Mouse (Mus musculus) midbrain, embryonic 13.5 days (tissue): ENCODE data around the gene Gcsh. TPM values are rescaled to one million over a fixed set of nuclear protein-coding genes. Genes with fewer than 3 reads are reported as not detected.

ENCODE experiments used
- ATAC-seq: fragments of 200-750 bp; cut with Nextera tagmentation; 2 replicates; pipeline ENCODE4 v1.8.0; 2017; ENCODE audit warnings: mild to moderate bottlenecking, moderate TSS enrichment, moderate library complexity
- H3K27ac ChIP-seq: fragments of 300-500 bp; sonication (generic); 2 replicates; pipeline ENCODE4 v1.5.1; 2015; ENCODE audit warnings: inconsistent platforms, mild to moderate bottlenecking, moderate library complexity
- H3K27me3 ChIP-seq: fragments of 300-500 bp; sonication (generic); 2 replicates; pipeline ENCODE4 v1.6.1; 2015; ENCODE audit warnings: mild to moderate bottlenecking, inconsistent platforms
- H3K36me3 ChIP-seq: fragments of 300-500 bp; sonication (generic); 2 replicates; pipeline ENCODE4 v1.6.1; 2015; ENCODE audit warnings: mild to moderate bottlenecking, inconsistent platforms
- H3K4me1 ChIP-seq: fragments of 300-500 bp; sonication (generic); replicated peaks from 2 replicates; pipeline ENCODE4 v1.6.1; 2015; ENCODE audit warnings: inconsistent platforms
- H3K4me2 ChIP-seq: fragments of 300-500 bp; sonication (generic); replicated peaks from 2 replicates; pipeline ENCODE4 v1.6.1; 2015; ENCODE audit warnings: moderate library complexity, mild to moderate bottlenecking, inconsistent platforms
- H3K4me3 ChIP-seq: fragments of 300-500 bp; sonication (generic); replicated peaks from 2 replicates; pipeline ENCODE4 v1.5.1; 2015; ENCODE audit warnings: mild to moderate bottlenecking, inconsistent platforms
- H3K9ac ChIP-seq: fragments of 300-500 bp; sonication (generic); replicated peaks from 2 replicates; pipeline ENCODE4 v1.6.1; 2015; ENCODE audit warnings: mild to moderate bottlenecking, inconsistent platforms
- H3K9me3 ChIP-seq: fragments of 300-500 bp; sonication (generic); 2 replicates; pipeline ENCODE4 v1.6.1; 2016; ENCODE audit warnings: mild to moderate bottlenecking, inconsistent platforms
- WGBS: fragments of 180-500 bp; shearing (Covaris S2); methylation state at CpG from one replicate; pipeline ENCODE4 v1.1.7; 2015; 5-methylcytosine and 5-hydroxymethylcytosine counted together
- polyA plus RNA-seq: library from polyadenylated mRNA; unstranded; fragments of >200 nt; fragmentation: Nextera tagmentation; extraction: Ambion mirVana; gene quantifications from 2 replicates; pipeline ENCODE4 v1.2.1, GENCODE M21; 2015

The Gcsh gene
- 88.9 and 89.2 TPM in 2 replicates for polyA plus RNA-seq

- H3K4me1 ChIP-seq: peaks cover 15% of the 10 kb centered on the region
- no peaks in the 10 kb centered on the region for H3K27me3 ChIP-seq
- H3K27ac ChIP-seq: no peak within 1 kb of the TSS
- H3K4me2 ChIP-seq: peak within 1 kb of the TSS; percentile 92
- H3K4me3 ChIP-seq: peak within 1 kb of the TSS; percentile 66
- H3K36me3 ChIP-seq: 0 out of 2 replicates have a peak, but pooled peaks cover 1% of the 10 kb centered on the region
- WGBS: under 1% methylated on average over 56 of the region's 56 CpGs
- peak within 1 kb of the TSS; percentile 71 for H3K9ac ChIP-seq
- H3K9me3 ChIP-seq: no peaks in the 10 kb centered on the region
- peak; percentile 100 for ATAC-seq
Observed at GRCm38 (mm10) chr8:116993095-116993867, at the start of gene Gcsh. Gene Gcsh (minus strand): TSS chr8:116993537.

GRCm38 (mm10) chr8:117039843-117040242 lies 46.5 kb upstream of the Gcsh start:
- Histone ChIP-seq H3K36me3 (no peaks in the 10 kb centered on the region), H3K9ac (no peak overlapping the region), H3K27me3 (no peaks in the 10 kb centered on the region), H3K4me3 (no peak overlapping the region), H3K9me3 (no peaks in the 10 kb centered on the region), H3K4me2 (no peak overlapping the region), H3K4me1 (peaks cover 14% of the 10 kb centered on the region), H3K27ac (no peak overlapping the region)
- ATAC-seq: peak; percentile 63
- WGBS: 25% methylated on average over 7 of the region's 7 CpGs

GRCm38 (mm10) chr8:117037374-117037935 lies 44.1 kb upstream of the Gcsh start:
- Histone ChIP-seq H3K9ac (no peak overlapping the region), H3K27ac (no peak overlapping the region), H3K4me2 (no peak overlapping the region), H3K27me3 (no peaks in the 10 kb centered on the region), H3K4me3 (no peak overlapping the region), H3K9me3 (no peaks in the 10 kb centered on the region), H3K4me1 (peaks cover 14% of the 10 kb centered on the region), H3K36me3 (no peaks in the 10 kb centered on the region)
- no peak for ATAC-seq
- WGBS: 88% methylated on average over 7 of the region's 7 CpGs

GRCm38 (mm10) chr8:117033393-117033792 lies 40.1 kb upstream of the Gcsh start:
- Histone ChIP-seq H3K9me3 (no peaks in the 10 kb centered on the region), H3K4me2 (no peak overlapping the region), H3K4me1 (no peaks in the 10 kb centered on the region), H3K27ac (no peak overlapping the region), H3K4me3 (no peak overlapping the region), H3K36me3 (no peaks in the 10 kb centered on the region), H3K27me3 (no peaks in the 10 kb centered on the region), H3K9ac (no peak overlapping the region)
- 83% methylated on average over 3 of the region's 3 CpGs for WGBS
- no peak for ATAC-seq

- no peak for ATAC-seq
- H3K27me3 ChIP-seq: no peaks in the 10 kb centered on the region
- H3K9me3 ChIP-seq: no peaks in the 10 kb centered on the region
- H3K4me1 ChIP-seq: no peaks in the 10 kb centered on the region
- H3K9ac ChIP-seq: no peak overlapping the region
- H3K27ac ChIP-seq: no peak overlapping the region
- no peak overlapping the region for H3K4me2 ChIP-seq
- H3K4me3 ChIP-seq: no peak overlapping the region
- WGBS: 91% methylated on average over 8 of the region's 8 CpGs
- H3K36me3 ChIP-seq: no peaks in the 10 kb centered on the region
Observed at GRCm38 (mm10) chr8:117032609-117033008, 39.3 kb upstream of the Gcsh start.

DNA sequence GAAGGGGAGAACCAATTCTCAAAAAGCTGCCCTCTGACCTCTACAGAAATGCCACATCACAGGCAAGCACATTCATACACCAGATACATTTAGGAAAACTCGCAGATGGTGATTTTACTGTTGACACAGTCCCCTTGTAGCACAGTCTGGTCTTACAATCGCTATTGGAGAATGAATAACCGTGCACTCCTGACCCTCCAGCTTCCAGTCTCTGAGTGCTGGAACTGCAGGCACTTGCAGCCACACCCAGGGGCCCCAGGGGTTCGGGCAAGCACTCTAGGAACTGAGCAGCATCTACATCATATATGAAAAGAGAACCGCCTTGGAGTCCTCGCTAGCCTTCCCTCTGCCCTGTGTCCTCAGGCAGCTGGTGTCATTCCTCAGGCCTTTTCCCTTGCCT lies 38.1 kb upstream of the Gcsh start:
- Histone ChIP-seq H3K9me3 (no peaks in the 10 kb centered on the region), H3K9ac (no peak overlapping the region), H3K4me2 (no peak overlapping the region), H3K4me3 (no peak overlapping the region), H3K36me3 (no peaks in the 10 kb centered on the region), H3K27ac (no peak overlapping the region), H3K27me3 (no peaks in the 10 kb centered on the region), H3K4me1 (no peaks in the 10 kb centered on the region)
- no peak for ATAC-seq
- WGBS: 81% methylated on average over 6 of the region's 6 CpGs

- 91% methylated on average over 10 of the region's 10 CpGs for WGBS
- no peak for ATAC-seq
- Histone ChIP-seq H3K9me3 (no peaks in the 10 kb centered on the region), H3K4me3 (no peak overlapping the region), H3K4me1 (no peaks in the 10 kb centered on the region), H3K9ac (no peak overlapping the region), H3K36me3 (no peaks in the 10 kb centered on the region), H3K27ac (no peak overlapping the region), H3K27me3 (no peaks in the 10 kb centered on the region), H3K4me2 (no peak overlapping the region)
Observed at GRCm38 (mm10) chr8:117028686-117029085, 35.3 kb upstream of the Gcsh start.

GRCm38 (mm10) chr8:117027601-117028000 lies 34.3 kb upstream of the Gcsh start:
- H3K4me2 ChIP-seq: no peak overlapping the region
- no peaks in the 10 kb centered on the region for H3K27me3 ChIP-seq
- 92% methylated on average over 5 of the region's 5 CpGs for WGBS
- no peak overlapping the region for H3K4me3 ChIP-seq
- no peaks in the 10 kb centered on the region for H3K9me3 ChIP-seq
- H3K9ac ChIP-seq: no peak overlapping the region
- H3K27ac ChIP-seq: no peak overlapping the region
- no peaks in the 10 kb centered on the region for H3K4me1 ChIP-seq
- no peaks in the 10 kb centered on the region for H3K36me3 ChIP-seq
- no peak for ATAC-seq

DNA sequence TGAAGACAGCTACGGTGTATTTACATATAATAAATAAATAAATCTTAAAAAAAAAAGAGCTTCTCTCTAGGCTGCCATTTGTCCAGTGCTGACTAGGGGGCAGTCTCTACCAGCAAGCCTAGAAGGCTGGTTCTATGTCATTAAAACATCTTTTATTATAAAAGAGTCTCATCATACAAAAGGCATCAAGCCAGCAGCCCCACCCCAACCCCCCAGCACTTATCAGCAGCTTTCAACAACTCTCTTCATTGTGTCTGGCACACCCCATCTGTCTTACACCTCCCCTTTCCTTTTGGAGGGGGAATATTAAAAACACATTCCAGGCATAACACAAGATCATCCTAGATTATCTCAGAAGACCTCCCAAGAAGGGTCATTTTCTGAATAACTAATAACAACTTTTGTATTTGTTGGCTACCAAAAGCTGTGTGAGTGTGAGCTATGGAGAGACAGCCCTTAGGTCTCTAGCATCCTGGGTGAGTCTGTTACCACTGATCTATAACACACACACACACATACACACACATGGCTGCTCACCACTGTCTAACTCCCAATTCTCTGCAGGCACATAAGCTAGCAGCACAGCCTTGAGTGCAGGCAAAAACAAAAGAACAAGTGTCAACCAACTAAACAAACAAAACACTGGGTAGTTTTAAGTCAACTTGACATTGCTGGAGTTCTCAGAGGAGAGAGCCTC lies 29.1 kb upstream of the Gcsh start:
- Histone ChIP-seq H3K9ac (no peak overlapping the region), H3K4me2 (no peak overlapping the region), H3K9me3 (no peaks in the 10 kb centered on the region), H3K36me3 (no peaks in the 10 kb centered on the region), H3K27ac (no peak overlapping the region), H3K4me1 (no peaks in the 10 kb centered on the region; the same call in 1 of the 2 replicates), H3K27me3 (no peaks in the 10 kb centered on the region), H3K4me3 (no peak overlapping the region)
- ATAC-seq: no peak
- 90% methylated on average over 1 of the region's 1 CpGs for WGBS

GRCm38 (mm10) chr8:117019323-117020275 lies 26.3 kb upstream of the Gcsh start:
- Histone ChIP-seq H3K9ac (no peak overlapping the region), H3K27me3 (no peaks in the 10 kb centered on the region), H3K4me2 (no peak overlapping the region), H3K36me3 (no peaks in the 10 kb centered on the region), H3K9me3 (no peaks in the 10 kb centered on the region), H3K4me1 (no peaks in the 10 kb centered on the region; the same call in 1 of the 2 replicates), H3K27ac (no peak overlapping the region), H3K4me3 (no peak overlapping the region)
- no peak for ATAC-seq
- WGBS: 91% methylated on average over 18 of the region's 18 CpGs

DNA sequence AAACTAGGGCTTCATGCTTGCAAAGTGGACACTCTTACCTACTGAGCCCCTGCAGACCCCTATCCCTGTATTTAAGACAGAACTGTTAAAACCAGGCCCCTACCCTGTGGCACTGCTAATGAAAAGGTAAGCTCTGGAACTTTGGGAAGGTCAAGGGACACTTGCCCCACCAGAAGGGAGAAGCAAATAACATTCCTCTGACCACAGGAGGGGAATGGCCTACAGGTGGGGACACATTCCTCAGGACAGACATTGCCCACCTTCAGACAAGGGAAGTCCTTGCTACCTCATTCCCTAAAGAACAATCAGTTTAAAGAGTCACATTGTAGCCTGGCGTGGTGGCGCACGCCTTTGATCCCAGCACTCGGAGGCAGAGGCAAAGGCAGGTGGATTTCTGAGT lies 24.6 kb upstream of the Gcsh start:
- no peaks in the 10 kb centered on the region for H3K27me3 ChIP-seq
- no peak overlapping the region for H3K4me3 ChIP-seq
- ATAC-seq: no peak
- H3K4me1 ChIP-seq: no peaks in the 10 kb centered on the region; the same call in 1 of the 2 replicates
- 93% methylated on average over 4 of the region's 4 CpGs for WGBS
- H3K27ac ChIP-seq: no peak overlapping the region
- no peaks in the 10 kb centered on the region for H3K36me3 ChIP-seq
- no peak overlapping the region for H3K9ac ChIP-seq
- no peaks in the 10 kb centered on the region for H3K9me3 ChIP-seq
- H3K4me2 ChIP-seq: no peak overlapping the region
